Mouse (Mus musculus): Measurements from ENCODE around the gene Mst1r. TPM values are rescaled to one million over a fixed set of nuclear protein-coding genes. Genes with fewer than 3 reads are reported as not detected.

Mst1r gene
- polyA plus RNA-seq, 1 experiment from 2014 or later = 3.4 TPM

DNA sequence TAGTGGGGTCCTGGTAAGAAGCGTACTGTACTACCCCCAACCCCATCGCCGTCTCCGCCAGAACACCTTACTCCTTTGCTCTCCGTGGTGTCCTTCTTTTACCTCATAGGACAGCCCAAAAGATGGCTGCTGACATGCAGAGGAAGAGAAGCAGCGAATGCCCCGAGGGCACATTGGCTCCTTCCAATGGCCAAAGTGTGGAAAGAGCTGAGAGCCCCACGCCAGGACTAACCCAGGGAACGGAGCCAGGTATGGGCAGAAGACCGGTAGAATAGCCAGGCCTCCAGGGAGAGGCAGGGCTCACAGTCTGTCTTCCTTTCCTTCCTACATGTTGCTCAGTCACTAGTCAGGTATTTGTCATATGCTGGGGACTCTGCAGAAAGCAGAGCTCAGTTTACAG lies 8.1 kb upstream of the Mst1r start:
- no peak overlapping the region for H3K4me3 ChIP-seq
- H3K9me3 ChIP-seq = no peaks in the 10 kb centered on the region
- no peak overlapping the region for H3K9ac ChIP-seq
- H3K27me3 ChIP-seq = peaks cover 20% of the 10 kb centered on the region
- no peak overlapping the region for H3K4me2 ChIP-seq
- H3K36me3 ChIP-seq = peaks cover 51% of the 10 kb centered on the region
- peaks cover 15% of the 10 kb centered on the region for H3K4me1 ChIP-seq (replicated peaks)
- no peak for ATAC-seq (ENCODE audit: low read depth)
- 86% methylated on average over 10 of the region's 10 CpGs for WGBS
- no peak overlapping the region for H3K27ac ChIP-seq (replicated peaks)

- Histone ChIP-seq H3K4me1 (replicated peaks) (peaks cover 15% of the 10 kb centered on the region), H3K4me3 (no peak overlapping the region), H3K9ac (no peak overlapping the region), H3K4me2 (no peak overlapping the region), H3K27me3 (peaks cover 20% of the 10 kb centered on the region), H3K9me3 (no peaks in the 10 kb centered on the region), H3K27ac (replicated peaks) (no peak overlapping the region), H3K36me3 (peaks cover 51% of the 10 kb centered on the region)
- 77% methylated on average over 12 of the region's 12 CpGs for WGBS
- no peak for ATAC-seq (ENCODE audit: low read depth)
Measured at GRCm38 (mm10) chr9:107899855-107900254, 6.8 kb upstream of the Mst1r start.

DNA sequence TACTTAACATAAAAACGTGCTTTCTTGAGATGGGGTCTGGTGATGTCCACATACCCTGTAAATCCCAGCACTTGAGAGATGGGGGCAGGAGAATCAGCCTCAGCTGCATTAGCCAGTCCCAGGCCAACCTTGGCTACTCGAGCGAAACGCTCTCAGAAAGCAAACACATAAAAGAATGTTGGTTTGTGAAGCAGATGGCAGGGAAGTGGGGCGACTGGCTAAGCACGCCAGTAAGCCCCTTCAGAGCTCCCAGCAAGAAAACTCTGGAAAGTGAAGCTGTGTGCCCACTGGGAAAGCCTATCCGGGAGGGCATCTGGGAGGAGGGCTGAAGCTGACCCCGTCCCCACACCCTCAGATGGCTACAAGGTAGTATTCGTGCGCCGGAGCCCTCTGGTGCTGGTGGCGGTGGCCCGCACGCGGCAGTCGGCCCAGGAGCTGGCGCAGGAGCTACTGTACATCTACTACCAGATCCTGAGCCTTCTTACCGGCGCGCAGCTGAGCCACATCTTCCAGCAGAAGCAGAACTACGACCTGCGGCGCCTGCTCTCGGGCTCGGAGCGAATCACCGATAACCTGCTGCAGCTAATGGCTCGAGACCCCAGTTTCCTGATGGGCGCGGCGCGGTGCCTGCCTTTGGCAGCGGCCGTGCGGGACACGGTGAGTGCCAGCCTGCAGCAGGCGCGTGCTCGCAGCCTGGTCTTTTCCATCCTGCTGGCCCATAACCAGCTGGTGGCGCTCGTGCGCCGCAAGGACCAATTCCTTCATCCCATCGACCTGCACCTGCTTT lies 5.6 kb upstream of the Mst1r start:
- Histone ChIP-seq H3K4me3 (peak overlapping the region; percentile 31), H3K4me2 (peak overlapping the region; percentile 58), H3K27me3 (peaks cover 20% of the 10 kb centered on the region), H3K9ac (peak overlapping the region; percentile 56), H3K9me3 (no peaks in the 10 kb centered on the region), H3K27ac (replicated peaks) (0 out of 2 replicates have a peak overlapping the region, but pooled peaks have one; percentile 57), H3K4me1 (replicated peaks) (peaks cover 19% of the 10 kb centered on the region), H3K36me3 (peaks cover 47% of the 10 kb centered on the region)
- WGBS = 4% methylated on average over 44 of the region's 44 CpGs
- peak; percentile 58; the same call in 1 of the 2 replicates for ATAC-seq (ENCODE audit: low read depth)

- H3K9ac ChIP-seq = peak overlapping the region; percentile 56; the same call in 1 of the 2 replicates
- peaks cover 46% of the 10 kb centered on the region for H3K36me3 ChIP-seq
- H3K9me3 ChIP-seq = no peaks in the 10 kb centered on the region
- no peak overlapping the region for H3K27ac ChIP-seq (replicated peaks)
- H3K4me1 ChIP-seq (replicated peaks) = peaks cover 25% of the 10 kb centered on the region
- peaks cover 20% of the 10 kb centered on the region for H3K27me3 ChIP-seq
- ATAC-seq (ENCODE audit: low read depth) = no peak; the same call in 1 of the 2 replicates
- H3K4me2 ChIP-seq = peak overlapping the region; percentile 58
- WGBS = 12% methylated on average over 17 of the region's 17 CpGs
- H3K4me3 ChIP-seq = peak overlapping the region; percentile 31
Measured at GRCm38 (mm10) chr9:107901627-107901914, 5.1 kb upstream of the Mst1r start.

DNA sequence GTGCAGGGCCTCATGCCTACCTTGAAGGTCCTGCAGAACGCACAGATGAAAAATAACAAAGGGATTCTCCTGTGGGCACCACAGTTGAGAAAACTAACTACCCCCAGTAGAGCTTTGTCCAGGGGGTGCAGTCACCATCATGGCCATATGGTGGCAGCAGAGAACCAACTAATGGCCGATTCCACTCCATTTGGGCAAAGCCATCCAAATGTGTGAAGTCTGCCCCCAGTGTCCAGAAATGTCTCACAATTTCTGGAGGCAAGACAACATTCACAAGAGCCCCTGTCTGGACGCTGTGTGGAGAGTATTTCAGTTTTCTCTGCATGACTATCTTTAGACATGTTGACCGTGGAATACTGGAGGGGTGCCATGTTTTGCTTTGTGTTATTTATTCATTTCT lies 1.9 kb upstream of the Mst1r start:
- WGBS = 8% methylated on average over 4 of the region's 4 CpGs

GRCm38 (mm10) chr9:107906967-107907800 lies 511 bp downstream of the Mst1r start:
- no peak for ATAC-seq (ENCODE audit: low read depth)
- peak overlapping the region; percentile 28; the same call in 1 of the 2 replicates for H3K27ac ChIP-seq (replicated peaks)

More for the DNA sequence above, 1.9 kb upstream of the Mst1r start:
- H3K36me3 ChIP-seq = peaks cover 21% of the 10 kb centered on the region
- ATAC-seq (ENCODE audit: low read depth) = peak; percentile 6; the same call in 1 of the 2 replicates
- no peak overlapping the region for H3K4me2 ChIP-seq
- no peaks in the 10 kb centered on the region for H3K9me3 ChIP-seq
- peaks cover 27% of the 10 kb centered on the region for H3K27me3 ChIP-seq
- H3K4me3 ChIP-seq = no peak overlapping the region
- no peak overlapping the region for H3K27ac ChIP-seq (replicated peaks)
- H3K4me1 ChIP-seq (replicated peaks) = peaks cover 46% of the 10 kb centered on the region
- no peak overlapping the region for H3K9ac ChIP-seq

DNA sequence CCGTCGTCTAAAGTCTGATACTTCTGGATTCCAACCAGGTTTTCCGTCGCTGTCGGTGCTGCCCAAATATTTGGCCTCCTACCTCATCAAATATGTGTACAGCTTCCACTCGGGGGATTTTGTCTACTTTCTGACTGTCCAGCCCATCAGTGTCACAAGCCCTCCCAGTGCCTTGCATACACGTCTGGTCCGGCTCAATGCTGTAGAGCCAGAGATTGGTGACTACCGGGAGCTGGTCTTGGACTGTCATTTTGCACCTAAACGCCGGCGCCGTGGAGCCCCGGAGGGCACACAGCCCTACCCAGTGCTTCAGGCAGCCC lies 1.1 kb downstream of the Mst1r start:
- Histone ChIP-seq H3K27ac (replicated peaks) (peak overlapping the region; percentile 13; the same call in 1 of the 2 replicates), H3K27me3 (peaks cover 8% of the 10 kb centered on the region), H3K4me1 (replicated peaks) (peaks cover 31% of the 10 kb centered on the region), H3K4me3 (peak overlapping the region; percentile 32; the same call in 1 of the 2 replicates), H3K36me3 (peaks cover 3% of the 10 kb centered on the region), H3K9ac (0 out of 2 replicates have a peak overlapping the region, but pooled peaks have one; percentile 26), H3K9me3 (no peaks in the 10 kb centered on the region), H3K4me2 (peak overlapping the region; percentile 58)
- no peak for ATAC-seq (ENCODE audit: low read depth)
- 79% methylated on average over 14 of the region's 14 CpGs for WGBS

More at GRCm38 (mm10) chr9:107906967-107907800, 511 bp downstream of the Mst1r start:
- Histone ChIP-seq H3K4me3 (peak overlapping the region; percentile 32), H3K4me1 (replicated peaks) (peaks cover 31% of the 10 kb centered on the region), H3K4me2 (peak overlapping the region; percentile 58), H3K36me3 (peaks cover 8% of the 10 kb centered on the region), H3K27me3 (peaks cover 8% of the 10 kb centered on the region), H3K9ac (peak overlapping the region; percentile 60), H3K9me3 (no peaks in the 10 kb centered on the region)
- 48% methylated on average over 31 of the region's 31 CpGs for WGBS

- Histone ChIP-seq H3K9ac (peak overlapping the region; percentile 31; the same call in 1 of the 2 replicates), H3K4me1 (replicated peaks) (peaks cover 31% of the 10 kb centered on the region), H3K36me3 (no peaks in the 10 kb centered on the region), H3K4me2 (peak overlapping the region; percentile 58), H3K27me3 (peaks cover 8% of the 10 kb centered on the region), H3K27ac (replicated peaks) (no peak overlapping the region; the same call in 1 of the 2 replicates), H3K9me3 (no peaks in the 10 kb centered on the region), H3K4me3 (peak overlapping the region; percentile 32)
- 20% methylated on average over 18 of the region's 18 CpGs for WGBS
- no peak for ATAC-seq (ENCODE audit: low read depth)
Measured at GRCm38 (mm10) chr9:107908410-107909158, 1.9 kb downstream of the Mst1r start.

DNA sequence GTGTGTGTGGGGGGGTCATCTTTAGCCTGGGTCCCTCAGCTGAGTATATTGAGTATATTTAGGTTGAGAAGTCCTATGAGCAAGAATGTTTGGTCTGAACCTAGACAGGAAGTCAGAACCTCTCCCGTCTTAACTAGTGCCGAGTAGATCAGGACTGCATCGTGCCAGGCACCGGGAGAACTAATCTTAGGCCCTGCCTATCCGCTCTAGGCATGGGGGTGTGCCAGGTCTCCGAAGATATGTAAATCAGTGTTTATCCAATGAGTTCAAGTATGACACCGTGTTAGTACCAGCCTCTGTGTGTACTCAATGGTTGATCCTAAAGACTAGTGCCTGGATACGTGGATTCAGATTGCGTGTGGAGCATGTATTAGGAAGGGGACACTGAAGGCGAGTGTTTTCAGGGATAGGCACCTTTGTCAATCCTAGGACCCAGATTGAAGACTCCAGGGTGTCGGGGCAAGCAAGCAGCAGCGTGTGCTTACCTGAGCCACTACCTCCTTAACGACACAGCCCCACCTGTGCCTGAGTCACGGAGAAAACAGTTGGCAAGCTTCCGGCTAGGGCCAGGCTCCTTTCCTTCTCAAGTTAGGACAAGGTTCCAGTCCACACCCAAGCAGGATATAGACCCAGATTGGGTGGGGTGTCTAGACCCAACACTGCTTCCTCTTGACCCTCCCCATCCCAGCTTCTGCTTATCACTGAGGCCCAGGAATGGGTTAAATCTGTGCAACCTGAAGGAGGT lies 3.5 kb downstream of the Mst1r start:
- Histone ChIP-seq H3K9me3 (no peaks in the 10 kb centered on the region), H3K27ac (replicated peaks) (no peak overlapping the region), H3K4me1 (replicated peaks) (peaks cover 31% of the 10 kb centered on the region), H3K4me3 (no peak overlapping the region), H3K36me3 (no peaks in the 10 kb centered on the region), H3K4me2 (no peak overlapping the region), H3K27me3 (peaks cover 8% of the 10 kb centered on the region), H3K9ac (no peak overlapping the region)
- 89% methylated on average over 15 of the region's 15 CpGs for WGBS
- ATAC-seq (ENCODE audit: low read depth) = no peak

DNA sequence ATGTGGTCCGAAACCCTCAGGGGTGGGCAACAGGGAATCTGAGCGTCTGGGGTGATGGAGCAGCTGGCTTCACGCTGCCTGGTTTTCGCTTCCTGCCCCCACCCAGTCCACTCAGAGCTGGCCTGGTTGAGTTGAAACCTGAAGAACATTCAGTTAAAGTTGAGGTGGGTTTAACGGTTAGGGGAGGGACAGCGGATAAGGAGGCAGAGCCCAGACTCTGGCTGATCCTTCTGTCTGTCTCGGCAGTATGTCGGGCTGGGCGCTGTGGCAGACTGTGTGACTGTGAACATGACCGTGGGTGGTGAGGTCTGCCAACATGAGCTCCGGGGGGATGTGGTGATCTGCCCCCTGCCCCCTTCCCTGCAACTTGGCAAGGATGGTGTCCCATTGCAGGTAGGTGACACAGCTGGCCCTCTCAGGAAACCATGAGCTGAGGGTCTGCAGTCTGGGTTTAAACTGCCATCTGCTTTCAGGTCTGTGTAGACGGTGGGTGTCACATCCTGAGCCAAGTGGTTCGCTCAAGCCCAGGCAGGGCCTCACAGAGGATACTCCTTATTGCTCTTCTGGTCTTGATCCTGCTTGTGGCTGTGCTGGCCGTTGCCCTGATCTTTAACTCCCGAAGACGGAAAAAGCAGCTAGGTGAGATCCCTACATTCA lies 8.2 kb downstream of the Mst1r start:
- no peak overlapping the region for H3K27ac ChIP-seq (replicated peaks)
- peaks cover 12% of the 10 kb centered on the region for H3K4me1 ChIP-seq (replicated peaks)
- no peak overlapping the region for H3K4me3 ChIP-seq
- H3K9me3 ChIP-seq = no peaks in the 10 kb centered on the region
- WGBS = 81% methylated on average over 16 of the region's 16 CpGs
- H3K27me3 ChIP-seq = no peaks in the 10 kb centered on the region
- no peak overlapping the region for H3K9ac ChIP-seq
- H3K4me2 ChIP-seq = no peak overlapping the region
- no peak for ATAC-seq (ENCODE audit: low read depth)
- no peaks in the 10 kb centered on the region for H3K36me3 ChIP-seq
